Mouse (Mus musculus) CD8-positive naive resting alpha-beta T cell, adult 57 days (primary cell): ENCODE results near the gene Lins1. TPM values are rescaled to one million over a fixed set of nuclear protein-coding genes. Genes with fewer than 3 reads are reported as not detected.

Experiments used
- total RNA-seq: library from RNA; stranded (reverse); gene quantifications from one replicate; pipeline ENCODE4 v1.2.4, GENCODE M21; 2023

Gene Lins1
- total RNA-seq, result 9.7 TPM

GRCm38 (mm10) chr7:66689620-66690360 lies at the start of gene Lins1:
TSS of gene Lins1 (plus strand) at chr7:66689889.

GRCm38 (mm10) chr7:66689294-66689619 lies 432 bp upstream of the Lins1 start, which contains the start of gene Asb7:
TSS of gene Asb7 (minus strand) at chr7:66689596.

GRCm38 (mm10) chr7:66743377-66743781 lies 53.7 kb downstream of the Lins1 start, which contains the start of gene Cers3:
TSS of gene Cers3 (plus strand) at chr7:66743504.

Other genes with a start within 250 kb of the Lins1 start
- gene Asb7, start 293 bp upstream of the Lins1 start, total RNA-seq, result 17.5 TPM
- not detected for gene Cers3, start 53.6 kb downstream of the Lins1 start, total RNA-seq
- gene Adamts17, start 149.8 kb downstream of the Lins1 start, total RNA-seq, result 1.5 TPM